Mouse (Mus musculus) neural tube, embryonic 11.5 days (tissue): ENCODE data around the gene Wdr17. TPM values are rescaled to one million over a fixed set of nuclear protein-coding genes. Genes with fewer than 3 reads are reported as not detected.

Experiments
- ATAC-seq: fragments of 200-750 bp; cut with Nextera tagmentation; 2 replicates; pipeline ENCODE4 v1.8.0; 2017; ENCODE audit warnings: moderate number of reproducible peaks, mild to moderate bottlenecking, moderate TSS enrichment, moderate library complexity; ENCODE audit not compliant: insufficient read depth, low FRiP score, low TSS enrichment
- DNase-seq: peaks from one replicate; pipeline ENCODE4 v3.0.0-alpha.2; 2015; ENCODE audit warnings: low spot score
- H3K27ac ChIP-seq: fragments of 300-500 bp; sonication (generic); 2 replicates; pipeline ENCODE4 v1.5.1; 2014; ENCODE audit warnings: low read depth, mild to moderate bottlenecking, low read length
- H3K27me3 ChIP-seq: fragments of 300-500 bp; sonication (generic); 2 replicates; pipeline ENCODE4 v1.6.1; 2014; ENCODE audit warnings: mild to moderate bottlenecking, low read length, mixed read lengths; ENCODE audit not compliant: control insufficient read depth, insufficient read depth
- H3K36me3 ChIP-seq: fragments of 300-500 bp; sonication (generic); 2 replicates; pipeline ENCODE4 v1.6.1; 2014; ENCODE audit warnings: mild to moderate bottlenecking, low read length, moderate library complexity, mixed read lengths; ENCODE audit not compliant: control insufficient read depth, insufficient read depth
- H3K4me1 ChIP-seq: fragments of 300-500 bp; sonication (generic); 2 replicates; pipeline ENCODE4 v1.6.1; 2014; ENCODE audit warnings: low read length, mixed read lengths; ENCODE audit not compliant: control insufficient read depth, insufficient read depth
- H3K4me2 ChIP-seq: fragments of 300-500 bp; sonication (generic); 2 replicates; pipeline ENCODE4 v1.6.1; 2014; ENCODE audit warnings: low read depth, mild to moderate bottlenecking, moderate library complexity
- H3K4me3 ChIP-seq: fragments of 300-500 bp; sonication (generic); 2 replicates; pipeline ENCODE4 v1.5.1; 2014; ENCODE audit warnings: low read depth, low read length
- H3K9ac ChIP-seq: fragments of 300-500 bp; sonication (generic); 2 replicates; pipeline ENCODE4 v1.6.1; 2014; ENCODE audit warnings: mild to moderate bottlenecking, low read length
- H3K9me3 ChIP-seq: fragments of 300-500 bp; sonication (generic); 2 replicates; pipeline ENCODE4 v1.6.1; 2016; ENCODE audit warnings: low read length; ENCODE audit not compliant: control insufficient read depth
- WGBS: fragments of 180-500 bp; shearing (Covaris S2); extraction: QIAGEN DNeasy Blood & Tissue Kit; methylation state at CpG from one replicate; pipeline ENCODE4 v1.1.7; 2014; 5-methylcytosine and 5-hydroxymethylcytosine counted together
- polyA plus RNA-seq: library from polyadenylated mRNA; unstranded; fragments of >200 nt; fragmentation: Nextera tagmentation; extraction: Ambion mirVana; gene quantifications from 2 replicates; pipeline ENCODE4 v1.2.1, GENCODE M21; 2014

Wdr17 gene
- polyA plus RNA-seq, 1 experiment from 2014 or later: 2.9 TPM

DNA sequence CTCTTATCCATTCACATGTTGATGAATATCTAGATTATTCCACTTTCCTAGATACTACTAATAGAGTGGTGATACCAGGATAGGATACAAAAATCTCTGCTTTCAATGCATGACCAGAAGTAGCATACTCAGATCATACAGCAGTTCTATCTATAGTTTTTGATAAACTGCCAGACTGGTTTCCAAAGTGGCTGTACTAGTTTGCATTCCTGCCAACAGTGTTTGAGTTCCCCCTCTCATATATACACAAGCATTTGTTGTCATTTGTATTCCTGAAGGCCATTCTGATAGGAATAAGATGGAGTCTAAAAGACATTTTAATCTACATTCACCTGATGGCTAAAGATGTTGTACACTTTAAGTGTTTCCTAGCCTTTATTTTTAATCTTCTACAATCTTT lies 110.0 kb downstream of the Wdr17 start:
- Histone ChIP-seq H3K4me2 (no peak overlapping the region), H3K4me1 (peaks cover 3% of the 10 kb centered on the region), H3K27me3 (no peaks in the 10 kb centered on the region), H3K9me3 (no peaks in the 10 kb centered on the region), H3K9ac (no peak overlapping the region), H3K36me3 (no peaks in the 10 kb centered on the region), H3K27ac (no peak overlapping the region), H3K4me3 (no peak overlapping the region)
- ATAC-seq (no peak), DNase-seq (no peak)

DNA sequence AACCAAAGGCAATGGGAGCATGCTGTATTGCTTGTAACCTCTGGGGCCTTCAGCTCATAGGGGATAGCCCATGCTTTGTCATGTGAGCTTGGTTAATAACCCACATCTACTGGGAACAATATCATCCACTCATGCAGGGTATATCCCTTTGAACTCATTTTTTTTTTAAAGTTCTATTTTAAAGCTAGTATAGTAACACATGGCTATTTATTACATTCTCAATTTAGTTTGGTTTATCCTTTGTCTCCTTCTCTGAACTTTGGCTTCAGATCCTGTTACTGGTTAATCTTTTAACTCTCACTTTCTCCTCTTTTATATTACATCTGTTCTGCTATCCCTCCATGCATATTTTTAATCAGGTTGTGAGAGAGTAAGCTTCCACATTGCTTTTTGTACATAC lies 110.7 kb downstream of the Wdr17 start:
- Histone ChIP-seq H3K4me1 (peaks cover 3% of the 10 kb centered on the region), H3K9me3 (no peaks in the 10 kb centered on the region), H3K27ac (no peak overlapping the region), H3K4me2 (no peak overlapping the region), H3K4me3 (no peak overlapping the region), H3K36me3 (no peaks in the 10 kb centered on the region), H3K9ac (no peak overlapping the region), H3K27me3 (no peaks in the 10 kb centered on the region)
- DNase-seq: no peak
- ATAC-seq: no peak

DNA sequence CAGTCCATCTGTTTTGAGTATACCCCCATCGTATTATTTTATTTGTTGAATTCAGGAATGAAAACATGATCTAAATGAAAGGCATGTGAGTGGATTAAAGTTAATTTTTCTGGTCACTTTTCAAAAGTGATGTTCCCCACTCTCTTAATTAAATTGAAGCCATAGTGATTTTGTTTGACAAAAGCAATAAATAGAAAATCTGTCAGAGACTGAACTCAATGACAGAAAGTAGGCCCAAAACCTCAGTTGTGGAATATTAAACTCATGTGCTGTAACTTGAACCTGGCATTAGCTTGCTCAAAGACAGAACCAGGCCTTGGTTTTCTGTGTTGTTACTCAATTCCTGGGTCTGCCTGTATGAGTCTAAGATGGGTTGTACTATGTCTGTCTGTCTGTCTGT lies 129.3 kb downstream of the Wdr17 start:
- WGBS: 87% methylated on average over 1 of the region's 1 CpGs
- no peaks in the 10 kb centered on the region for H3K27me3 ChIP-seq
- ATAC-seq (no peak), DNase-seq (no peak)
- H3K36me3 ChIP-seq: no peaks in the 10 kb centered on the region
- H3K9me3 ChIP-seq: no peaks in the 10 kb centered on the region
- H3K4me3 ChIP-seq: no peak overlapping the region
- H3K4me1 ChIP-seq: no peaks in the 10 kb centered on the region
- no peak overlapping the region for H3K27ac ChIP-seq
- no peak overlapping the region for H3K9ac ChIP-seq
- no peak overlapping the region for H3K4me2 ChIP-seq

DNA sequence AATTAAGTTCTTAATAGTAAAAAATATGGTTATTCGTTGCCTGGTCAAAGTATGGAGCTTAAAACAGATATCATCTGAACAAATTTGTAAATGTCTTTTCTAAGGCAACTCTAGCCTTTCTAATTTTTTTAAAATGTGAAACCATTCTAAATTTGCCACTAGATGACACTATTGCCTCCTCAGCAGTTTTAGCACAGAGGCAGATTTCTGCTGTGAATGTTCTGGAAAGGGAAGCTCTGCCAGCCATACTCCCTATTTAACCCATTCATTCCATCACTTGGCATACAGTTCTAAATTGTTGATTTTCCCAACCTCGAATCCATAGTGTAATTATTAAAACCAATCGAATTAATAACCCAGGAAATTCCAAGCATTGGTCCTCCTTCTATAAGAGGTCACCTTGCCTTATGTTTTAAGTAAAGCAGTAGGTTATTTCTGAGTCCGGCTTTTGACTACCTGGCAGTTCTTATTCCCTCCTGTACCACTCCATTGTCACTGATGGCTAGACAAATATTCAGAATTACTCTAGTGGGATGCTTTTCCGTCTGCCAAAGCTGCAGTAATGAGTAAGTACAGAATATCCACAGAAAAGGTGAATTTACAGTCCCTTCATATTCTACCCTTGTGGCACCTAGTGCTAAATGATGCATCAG lies 150.2 kb downstream of the Wdr17 start:
- no peaks in the 10 kb centered on the region for H3K4me1 ChIP-seq
- no peak overlapping the region for H3K4me3 ChIP-seq
- no peak overlapping the region for H3K9ac ChIP-seq
- no peaks in the 10 kb centered on the region; the same call in 1 of the 2 replicates for H3K36me3 ChIP-seq
- ATAC-seq (no peak), DNase-seq (no peak)
- 65% methylated on average over 5 of the region's 5 CpGs for WGBS
- no peaks in the 10 kb centered on the region for H3K27me3 ChIP-seq
- H3K9me3 ChIP-seq: no peaks in the 10 kb centered on the region
- no peak overlapping the region for H3K27ac ChIP-seq
- no peak overlapping the region for H3K4me2 ChIP-seq

DNA sequence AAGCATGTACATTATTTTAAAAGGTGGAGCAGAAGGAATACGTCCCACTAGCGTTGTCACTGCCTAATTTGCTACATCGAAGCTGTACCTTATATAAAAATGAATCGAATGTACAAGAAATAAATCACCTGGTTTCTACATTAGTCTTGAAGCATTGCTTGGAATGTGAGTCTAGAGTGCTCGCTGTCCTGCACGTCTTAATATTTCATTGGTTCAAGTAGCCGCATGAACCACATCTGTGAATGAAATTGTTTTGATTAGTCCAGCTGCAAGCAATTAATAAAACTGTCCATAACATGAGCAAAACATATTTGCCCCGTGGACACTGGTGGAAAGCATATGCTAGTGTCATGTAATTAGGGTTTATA lies 162.3 kb downstream of the Wdr17 start:
- ATAC-seq: peak; percentile 46
- WGBS: 17% methylated on average over 8 of the region's 8 CpGs

DNA sequence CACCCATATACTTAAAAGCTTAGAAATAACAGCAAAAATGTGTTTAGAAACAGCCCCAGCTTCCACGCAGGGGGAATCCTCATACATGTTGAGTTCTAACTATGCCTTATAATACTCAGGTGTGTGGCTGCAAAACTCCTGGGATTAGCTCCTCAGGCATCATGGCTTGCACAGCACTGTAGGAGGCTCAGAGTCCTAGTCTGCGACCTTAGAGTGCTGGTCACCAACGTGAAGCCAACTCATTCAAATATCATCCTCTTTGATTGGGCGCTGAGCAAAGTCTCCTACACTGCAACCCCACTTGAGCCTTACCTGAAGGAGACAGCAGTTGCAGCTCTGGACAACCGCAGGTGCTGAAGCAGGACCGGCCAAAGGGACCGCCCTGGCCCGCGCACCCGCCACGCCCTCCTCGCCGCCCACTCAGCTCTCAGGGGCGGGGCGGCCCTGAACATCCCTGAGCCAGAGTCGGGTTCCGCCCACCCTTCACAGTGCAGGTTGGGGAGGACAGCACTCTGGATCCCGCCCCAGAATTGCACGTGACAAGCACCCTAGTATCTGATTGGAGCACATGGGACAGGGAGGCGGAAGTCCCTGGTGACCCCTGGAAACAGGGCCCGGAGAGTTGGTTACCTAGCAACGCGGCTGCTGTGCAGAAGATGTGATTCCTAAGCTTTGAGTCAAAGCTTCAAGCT lies 162.9 kb downstream of the Wdr17 start:
- no peak overlapping the region for H3K27ac ChIP-seq
- peak overlapping the region; percentile 3; the same call in 1 of the 2 replicates for H3K9ac ChIP-seq
- H3K9me3 ChIP-seq: no peaks in the 10 kb centered on the region
- H3K36me3 ChIP-seq: no peaks in the 10 kb centered on the region
- peaks cover 4% of the 10 kb centered on the region; the same call in 1 of the 2 replicates for H3K4me1 ChIP-seq
- H3K4me2 ChIP-seq: peak overlapping the region; percentile 50
- DNase-seq: peak; percentile 93
- no peaks in the 10 kb centered on the region for H3K27me3 ChIP-seq
- WGBS: 2% methylated on average over 23 of the region's 23 CpGs
- peak; percentile 100 for ATAC-seq
- H3K4me3 ChIP-seq: peak overlapping the region; percentile 42

More for the DNA sequence above, 162.3 kb downstream of the Wdr17 start:
- Histone ChIP-seq H3K9me3 (no peaks in the 10 kb centered on the region), H3K9ac (no peak overlapping the region), H3K27me3 (no peaks in the 10 kb centered on the region), H3K36me3 (no peaks in the 10 kb centered on the region), H3K27ac (no peak overlapping the region), H3K4me2 (peak overlapping the region; percentile 50), H3K4me3 (peak overlapping the region; percentile 42), H3K4me1 (peaks cover 4% of the 10 kb centered on the region; the same call in 1 of the 2 replicates)
- DNase-seq: no peak

DNA sequence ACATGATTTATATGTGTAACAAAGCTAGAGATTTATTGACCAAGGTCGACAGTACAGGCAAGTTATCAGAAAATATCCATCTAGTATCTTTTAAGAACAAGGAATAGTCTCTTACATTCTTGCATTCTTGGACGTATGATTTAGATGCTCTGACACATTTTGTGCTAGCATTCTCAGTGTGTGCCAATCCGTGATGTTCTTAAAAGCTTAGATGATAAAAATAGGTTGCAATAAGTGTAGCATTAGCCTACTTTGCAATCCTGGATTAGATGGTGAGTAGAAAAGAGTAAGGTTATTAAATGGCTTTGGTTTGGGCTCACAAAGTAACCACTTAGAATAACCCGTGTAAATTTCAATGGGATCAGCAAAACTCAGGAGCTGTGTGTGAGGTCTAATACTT lies 168.5 kb downstream of the Wdr17 start:
- WGBS: 79% methylated on average over 4 of the region's 4 CpGs
- DNase-seq: no peak
- H3K4me2 ChIP-seq: no peak overlapping the region

DNA sequence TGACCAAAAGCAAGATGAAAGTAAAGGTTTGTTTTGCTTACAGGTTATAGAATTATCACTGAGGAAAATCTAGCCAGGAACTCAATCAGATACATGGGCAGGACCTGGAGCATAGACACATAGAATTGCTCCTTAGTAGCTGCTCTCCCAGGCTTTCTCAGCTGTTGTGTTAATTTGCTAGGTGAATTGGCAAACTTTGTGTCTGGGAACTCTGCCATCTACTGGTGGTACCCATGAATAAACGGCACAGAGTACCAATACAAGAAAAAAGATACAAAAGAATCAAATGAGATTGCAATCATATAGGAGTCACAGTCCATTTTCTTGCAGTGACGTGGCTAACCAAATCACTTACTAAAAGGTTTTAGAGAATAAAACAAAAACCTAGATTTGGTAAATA lies 181.2 kb downstream of the Wdr17 start:
- ATAC-seq (no peak), DNase-seq (no peak)
- H3K27ac ChIP-seq: no peak overlapping the region
- no peak overlapping the region for H3K9ac ChIP-seq
- H3K36me3 ChIP-seq: no peaks in the 10 kb centered on the region
- no peak overlapping the region for H3K4me3 ChIP-seq
- WGBS: 70% methylated on average over 2 of the region's 2 CpGs
- no peaks in the 10 kb centered on the region for H3K9me3 ChIP-seq
- no peaks in the 10 kb centered on the region for H3K27me3 ChIP-seq
- H3K4me2 ChIP-seq: no peak overlapping the region
- H3K4me1 ChIP-seq: no peaks in the 10 kb centered on the region

More for the DNA sequence above, 168.5 kb downstream of the Wdr17 start:
- H3K27ac ChIP-seq: no peak overlapping the region
- no peaks in the 10 kb centered on the region for H3K36me3 ChIP-seq
- H3K27me3 ChIP-seq: no peaks in the 10 kb centered on the region
- no peaks in the 10 kb centered on the region for H3K9me3 ChIP-seq
- no peak overlapping the region for H3K4me3 ChIP-seq
- no peak overlapping the region for H3K9ac ChIP-seq
- ATAC-seq: no peak
- no peaks in the 10 kb centered on the region for H3K4me1 ChIP-seq

DNA sequence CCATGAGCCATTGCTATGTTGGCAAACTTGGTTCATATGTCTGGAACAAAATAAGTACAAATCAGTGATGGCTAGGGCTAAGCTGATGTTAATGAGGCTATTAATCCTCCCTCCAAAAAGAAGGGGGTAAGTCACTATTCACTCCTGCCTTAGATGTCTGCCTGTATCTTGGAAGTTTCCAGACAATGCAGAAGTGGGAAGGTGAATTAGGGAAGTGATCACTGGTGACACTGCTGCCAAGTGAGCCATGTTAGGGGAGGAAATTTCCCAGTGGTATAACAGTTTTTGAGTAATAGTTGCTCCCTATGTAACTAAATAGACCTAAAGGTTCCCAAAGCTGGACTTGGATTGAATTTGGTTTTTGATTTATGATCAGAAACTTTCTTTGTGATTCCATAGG lies 215.2 kb downstream of the Wdr17 start:
- no peaks in the 10 kb centered on the region for H3K36me3 ChIP-seq
- H3K4me3 ChIP-seq: no peak overlapping the region
- H3K9ac ChIP-seq: no peak overlapping the region
- H3K4me2 ChIP-seq: no peak overlapping the region
- H3K9me3 ChIP-seq: no peaks in the 10 kb centered on the region
- no peak for DNase-seq
- H3K27ac ChIP-seq: no peak overlapping the region
- no peak for ATAC-seq
- H3K27me3 ChIP-seq: no peaks in the 10 kb centered on the region
- H3K4me1 ChIP-seq: no peaks in the 10 kb centered on the region
